14 mouse cellular contexts compared by ENCODE assay signal in genomic region chr16:26185288-26186281, GRCm38 (mm10).
DNase-seq lines count a peak whose midpoint lies in the region; ATAC-seq and TF ChIP-seq lines count a peak whose summit lies in the region.
"Had no signal": no experiment of that assay in that cellular context is flagged by ENCODE, and none has a peak within 500 bp of the region (broad histone marks: within the 10 kb centered on the region; RNA-seq: fewer than 3 reads in every experiment).

No protein-coding gene starts in this region.

- no peaks in the 10 kb centered on the region for H3K36me3 ChIP-seq in heart, embryonic 14.5 days (ENCODE audit: control insufficient read depth, insufficient read depth, low read length)
- no peaks in the 10 kb centered on the region for H3K36me3 ChIP-seq in lung, embryonic 15.5 days
- H3K36me3 ChIP-seq in heart, postnatal 0 days (replicated peaks; ENCODE audit: control insufficient read depth, insufficient read depth, low read length) = no peaks in the 10 kb centered on the region
- H3K36me3 ChIP-seq in stomach, embryonic 16.5 days (ENCODE audit: control insufficient read depth, insufficient read depth, low read length) = no peaks in the 10 kb centered on the region
- H3K36me3 ChIP-seq: hindbrain, embryonic 12.5 days had no signal

- no peaks in the 10 kb centered on the region for H3K9me3 ChIP-seq in heart, embryonic 14.5 days (ENCODE audit: control insufficient read depth, low read length)
- H3K9me3 ChIP-seq in lung, embryonic 15.5 days = no peaks in the 10 kb centered on the region
- H3K9me3 ChIP-seq in heart, postnatal 0 days (replicated peaks; ENCODE audit: control insufficient read depth, low read length) = no peaks in the 10 kb centered on the region
- H3K9me3 ChIP-seq in stomach, embryonic 16.5 days (replicated peaks; ENCODE audit: control insufficient read depth, low read length) = no peaks in the 10 kb centered on the region
- H3K9me3 ChIP-seq: hindbrain, embryonic 12.5 days had no signal

- TF ChIP-seq EP300 in heart, postnatal 0 days (IDR thresholded peaks at IDR 0.05; ENCODE audit: low read depth) = no peak

- peaks cover 14 to 26% of the 10 kb centered on the region in 2 experiments for H3K4me1 ChIP-seq in heart, embryonic 14.5 days (ENCODE audit: control insufficient read depth in 2 of 2, insufficient read depth in 2 of 2, low read length in 2 of 2)
- H3K4me1 ChIP-seq in lung, embryonic 15.5 days = peaks cover 10% of the 10 kb centered on the region; the same call in 1 of the 2 replicates
- H3K4me1 ChIP-seq in heart, postnatal 0 days (ENCODE audit: control insufficient read depth, insufficient read depth) = peaks cover 16% of the 10 kb centered on the region; the same call in 1 of the 2 replicates
- peaks cover 11% of the 10 kb centered on the region; the same call in 1 of the 2 replicates for H3K4me1 ChIP-seq in stomach, embryonic 16.5 days (ENCODE audit: control insufficient read depth, insufficient read depth, low read length)

- no peak for TF ChIP-seq CTCF in heart, postnatal 0 days (IDR thresholded peaks at IDR 0.05; ENCODE audit: low read depth)

- 21% methylated on average over 8 of the region's 8 CpGs for WGBS in heart, embryonic 14.5 days
- 41% methylated on average over 8 of the region's 8 CpGs for WGBS in lung, embryonic 15.5 days
- WGBS in heart, postnatal 0 days = 23% methylated on average over 8 of the region's 8 CpGs
- WGBS in stomach, embryonic 16.5 days = 37% methylated on average over 8 of the region's 8 CpGs

- no peaks in the 10 kb centered on the region for H3K27me3 ChIP-seq in heart, embryonic 14.5 days (ENCODE audit: control insufficient read depth, insufficient read depth, low read length)
- H3K27me3 ChIP-seq in lung, embryonic 15.5 days = no peaks in the 10 kb centered on the region
- H3K27me3 ChIP-seq in heart, postnatal 0 days (ENCODE audit: control insufficient read depth, insufficient read depth, low read length) = no peaks in the 10 kb centered on the region
- no peaks in the 10 kb centered on the region for H3K27me3 ChIP-seq in stomach, embryonic 16.5 days (ENCODE audit: control insufficient read depth, insufficient read depth, low read length)
- H3K27me3 ChIP-seq: hindbrain, embryonic 12.5 days; Patski had no signal

- no peak for DNase-seq in heart, adult 9 months (ENCODE audit: low spot score in 2 of 2)
- no peak for DNase-seq in lung, postnatal 25 days (ENCODE audit: low spot score)
- peak; percentile 34 for DNase-seq in heart, postnatal 0 days (ENCODE audit: low spot score)
- DNase-seq in frontal cortex, postnatal 14 days (ENCODE audit: low spot score in 2 of 2) = no peak
- no peak for DNase-seq in left cerebral cortex, adult 11 months (ENCODE audit: low spot score)
- DNase-seq: adrenal gland, postnatal 10 days; lung, adult 2 months; midbrain, embryonic 14.5 days; thymus, postnatal 25 days had no signal

- no peak overlapping the region for H3K4me3 ChIP-seq in heart, embryonic 14.5 days (ENCODE audit: control insufficient read depth in 1 of 2, insufficient read depth in 1 of 2, low read depth in 1 of 2, low read length in 2 of 2)
- no peak overlapping the region for H3K4me3 ChIP-seq in lung, embryonic 15.5 days
- no peak overlapping the region for H3K4me3 ChIP-seq in heart, postnatal 0 days (ENCODE audit: low read depth, low read length)
- no peak overlapping the region for H3K4me3 ChIP-seq in stomach, embryonic 16.5 days (replicated peaks; ENCODE audit: low read length)
- H3K4me3 ChIP-seq: hindbrain, embryonic 12.5 days had no signal

- peak; percentile 83 for ATAC-seq in heart, embryonic 14.5 days (ENCODE audit: insufficient number of reproducible peaks, insufficient read depth, low FRiP score, low read depth)
- peak; percentile 35; the same call in 1 of the 2 replicates for ATAC-seq in lung, embryonic 15.5 days (ENCODE audit: borderline replicate concordance, extremely low read depth, low FRiP score, low TSS enrichment)
- peak; percentile 66 for ATAC-seq in heart, postnatal 0 days (ENCODE audit: insufficient read depth, low read depth)
- ATAC-seq in stomach, embryonic 16.5 days (ENCODE audit: insufficient read depth, low FRiP score) = peak; percentile 52; the same call in 1 of the 2 replicates
- ATAC-seq: Patski had no signal

- H3K4me2 ChIP-seq in heart, embryonic 14.5 days (ENCODE audit: low read length) = no peak overlapping the region
- no peak overlapping the region for H3K4me2 ChIP-seq in lung, embryonic 15.5 days
- H3K4me2 ChIP-seq in heart, postnatal 0 days (ENCODE audit: low read depth, low read length) = no peak overlapping the region
- H3K4me2 ChIP-seq in stomach, embryonic 16.5 days (ENCODE audit: low read depth, low read length) = no peak overlapping the region
- H3K4me2 ChIP-seq: hindbrain, embryonic 12.5 days had no signal

- H3K9ac ChIP-seq in heart, embryonic 14.5 days (ENCODE audit: low read length) = no peak overlapping the region
- no peak overlapping the region for H3K9ac ChIP-seq in lung, embryonic 15.5 days
- H3K9ac ChIP-seq in heart, postnatal 0 days (replicated peaks; ENCODE audit: low read depth, low read length) = no peak overlapping the region
- H3K9ac ChIP-seq in stomach, embryonic 16.5 days (ENCODE audit: low read length) = no peak overlapping the region
- H3K9ac ChIP-seq: hindbrain, embryonic 12.5 days had no signal

- peak overlapping the region; percentile 87 to 90 for H3K27ac ChIP-seq in heart, embryonic 14.5 days (replicated peaks in 1 of 2; ENCODE audit: control insufficient read depth in 1 of 2, insufficient read depth in 1 of 2, low read depth in 2 of 2, low read length in 2 of 2)
- H3K27ac ChIP-seq in lung, embryonic 15.5 days = peak overlapping the region; percentile 21; the same call in 1 of the 2 replicates
- H3K27ac ChIP-seq in heart, postnatal 0 days (ENCODE audit: low read depth) = peak overlapping the region; percentile 71
- H3K27ac ChIP-seq in stomach, embryonic 16.5 days (ENCODE audit: low read length) = peak overlapping the region; percentile 53
- H3K27ac ChIP-seq: hindbrain, embryonic 12.5 days had no signal

Comparison
In these comparisons a context has a peak if more than half of its experiments do, and no peak if none do; other contexts are left out.
1. H3K27ac ChIP-seq: peak in every context shown above with its lines; median percentile 88 in heart, embryonic 14.5 days; 71 in heart, postnatal 0 days; 53 in stomach, embryonic 16.5 days; 21 in lung, embryonic 15.5 days.